Mouse (Mus musculus) layer of hippocampus, adult 18-20 months (tissue): ENCODE measurements around the gene Vim. TPM values are rescaled to one million over a fixed set of nuclear protein-coding genes. Genes with fewer than 3 reads are reported as not detected.

Experiments
- total RNA-seq, 2 experiments: library from RNA; stranded (reverse); gene quantifications; 2 replicates each; pipeline ENCODE4 v1.2.3; 2021

Gene Vim
- total RNA-seq, 2 experiments from 2014 or later: 58.9 to 60.6 TPM

Other genes starting within 250 kb of the Vim start
- under 1 TPM; 0.10 to 0.15 TPM for gene Cubn, start 82.1 kb upstream of the Vim start, total RNA-seq
- gene Trdmt1, start 29.3 kb upstream of the Vim start, total RNA-seq: 1 to 10 TPM; 4.4 to 4.6 TPM
- gene St8sia6, start 220.1 kb downstream of the Vim start, total RNA-seq: 1 to 10 TPM; 3.2 to 4.0 TPM